Mouse (Mus musculus) layer of hippocampus, adult 2 months (tissue): ENCODE results near the gene Hjurp. TPM values are rescaled to one million over a fixed set of nuclear protein-coding genes. Genes with fewer than 3 reads are reported as not detected.

ENCODE experiments used
- DNase-seq, 2 experiments: peaks; one replicate each; pipeline ENCODE4 v3.0.0; 2022; ENCODE audit warnings: low spot score in 2 of 2
- H3K27ac ChIP-seq: fragments of 200-600 bp; 2 replicates; pipeline ENCODE4 v1.8.1; 2022
- H3K4me3 ChIP-seq: fragments of 200-600 bp; 2 replicates; pipeline ENCODE4 v1.8.1; 2022; ENCODE audit warnings: mild to moderate bottlenecking
- CTCF ChIP-seq: fragments of 200-600 bp; conservative IDR thresholded peaks from 2 replicates; pipeline ENCODE4 v1.8.1; 2022; ENCODE audit warnings: antibody characterized with exemption, mild to moderate bottlenecking, moderate library complexity
- total RNA-seq, 2 experiments: library from RNA; stranded (reverse); gene quantifications; 2 replicates each; pipeline ENCODE4 v1.2.3; 2021

The Hjurp gene
- total RNA-seq, 2 experiments from 2014 or later: 31.9 to 35.3 TPM

- DNase-seq: no peak
- TF ChIP-seq CTCF: no peak
- H3K4me3 ChIP-seq: no peak overlapping the region
- H3K27ac ChIP-seq: no peak overlapping the region
Observed at GRCm38 (mm10) chr1:88248658-88249057, 28.8 kb downstream of the Hjurp start.

GRCm38 (mm10) chr1:88247660-88248059 lies 29.8 kb downstream of the Hjurp start:
- no peak overlapping the region for H3K27ac ChIP-seq
- no peak for TF ChIP-seq CTCF
- H3K4me3 ChIP-seq: no peak overlapping the region
- DNase-seq: no peak

- Histone ChIP-seq H3K4me3 (no peak overlapping the region), H3K27ac (no peak overlapping the region)
- TF ChIP-seq CTCF: no peak
- no peak for DNase-seq
Observed at GRCm38 (mm10) chr1:88246386-88246785, 31.0 kb downstream of the Hjurp start.

DNA sequence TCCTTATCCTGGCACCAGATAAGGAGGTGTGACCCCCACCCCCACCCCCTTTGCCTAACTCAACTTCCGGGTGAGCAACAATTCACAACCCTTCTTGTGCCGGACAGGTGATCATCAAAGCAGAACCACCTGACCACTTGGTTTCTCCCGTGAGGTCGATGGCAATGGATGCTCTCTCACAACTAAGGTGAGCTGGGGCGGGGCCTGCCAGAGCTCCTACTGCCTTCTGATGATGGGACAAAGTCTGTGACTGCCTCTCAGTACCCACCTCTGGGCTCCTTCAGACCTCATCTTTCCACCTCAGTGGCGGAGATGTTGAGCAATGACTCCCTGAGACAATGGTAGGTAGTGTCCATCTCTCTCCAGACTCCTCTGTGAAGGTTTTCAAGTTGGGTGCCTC lies 31.6 kb downstream of the Hjurp start:
- no peak for DNase-seq
- no peak for TF ChIP-seq CTCF
- Histone ChIP-seq H3K4me3 (no peak overlapping the region), H3K27ac (no peak overlapping the region)

GRCm38 (mm10) chr1:88243861-88244260 lies 33.6 kb downstream of the Hjurp start:
- no peak for DNase-seq
- no peak for TF ChIP-seq CTCF
- Histone ChIP-seq H3K27ac (no peak overlapping the region), H3K4me3 (no peak overlapping the region)

DNA sequence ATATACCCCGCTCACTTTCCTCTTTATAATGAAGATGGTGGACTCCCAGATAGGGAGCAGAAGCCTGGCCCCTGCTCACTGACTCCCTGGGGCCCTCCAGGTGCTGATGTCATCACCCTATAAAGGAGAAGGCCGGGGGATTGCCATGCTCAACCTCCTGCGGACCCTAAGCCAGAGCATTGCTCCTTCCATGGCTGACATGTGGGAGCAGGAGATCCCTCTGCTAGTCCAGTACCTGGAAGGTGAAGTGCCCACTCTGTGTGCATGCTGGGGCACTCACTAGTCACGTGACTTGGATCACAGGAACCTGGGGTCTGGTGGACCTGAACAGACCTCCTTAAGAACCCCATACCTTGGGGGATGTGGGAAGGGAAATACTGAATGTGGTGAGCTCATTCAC lies 36.9 kb downstream of the Hjurp start:
- TF ChIP-seq CTCF: no peak
- DNase-seq: no peak
- no peak overlapping the region for H3K27ac ChIP-seq
- H3K4me3 ChIP-seq: no peak overlapping the region

DNA sequence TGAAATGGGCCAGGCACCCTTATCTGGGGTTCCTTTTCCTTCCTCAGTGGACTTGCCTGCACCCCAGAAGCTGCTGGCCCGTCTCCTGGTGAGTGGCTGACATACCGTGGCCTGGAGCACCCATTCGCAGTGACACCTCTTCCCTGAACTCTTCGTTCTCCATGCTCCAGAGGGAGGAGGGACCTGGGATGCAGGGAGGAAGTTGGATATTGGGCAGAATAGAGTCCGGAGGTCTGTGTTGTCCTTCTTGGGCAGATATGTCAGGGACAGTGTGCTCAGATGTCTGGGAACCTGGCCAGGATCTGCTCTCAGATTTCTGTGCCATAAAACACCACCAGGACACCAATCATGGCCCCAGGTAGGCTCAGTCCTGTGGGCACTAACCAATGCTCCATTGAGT lies 37.4 kb downstream of the Hjurp start:
- Histone ChIP-seq H3K4me3 (no peak overlapping the region), H3K27ac (no peak overlapping the region)
- no peak for DNase-seq
- TF ChIP-seq CTCF: no peak

GRCm38 (mm10) chr1:88238771-88239170 lies 38.7 kb downstream of the Hjurp start:
- no peak for TF ChIP-seq CTCF
- no peak overlapping the region for H3K27ac ChIP-seq
- H3K4me3 ChIP-seq: no peak overlapping the region
- no peak for DNase-seq

- TF ChIP-seq CTCF: no peak
- DNase-seq: no peak
- H3K27ac ChIP-seq: no peak overlapping the region
- H3K4me3 ChIP-seq: no peak overlapping the region
Observed at GRCm38 (mm10) chr1:88237311-88237710, 40.1 kb downstream of the Hjurp start.

GRCm38 (mm10) chr1:88235894-88236415 lies 41.5 kb downstream of the Hjurp start:
- no peak for TF ChIP-seq CTCF

GRCm38 (mm10) chr1:88235046-88235893 lies 42.2 kb downstream of the Hjurp start:
- TF ChIP-seq CTCF: no peak
- no peak for DNase-seq

More at GRCm38 (mm10) chr1:88235894-88236415, 41.5 kb downstream of the Hjurp start:
- no peak for DNase-seq
- Histone ChIP-seq H3K27ac (no peak overlapping the region), H3K4me3 (no peak overlapping the region)

DNA sequence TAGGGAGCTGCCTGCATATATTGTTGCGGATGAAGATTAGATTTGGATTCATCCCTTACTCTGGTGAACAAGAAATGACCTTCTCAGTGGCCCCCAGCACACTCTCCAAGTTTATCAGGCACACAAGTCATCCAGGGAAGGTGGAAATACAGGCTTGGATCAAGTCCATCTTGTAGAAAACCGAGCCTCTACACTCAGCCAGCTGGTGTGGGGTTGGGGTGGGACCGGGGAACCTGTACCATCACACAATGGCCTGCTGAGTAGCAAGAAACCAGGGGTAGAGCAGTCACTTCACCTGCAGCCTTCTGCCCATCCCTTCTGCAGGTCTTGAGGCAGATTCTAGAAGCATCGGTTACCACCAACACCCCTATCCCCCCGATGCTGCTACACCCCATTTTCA lies 42.8 kb downstream of the Hjurp start:
- Histone ChIP-seq H3K4me3 (no peak overlapping the region), H3K27ac (no peak overlapping the region)
- no peak for TF ChIP-seq CTCF
- no peak for DNase-seq

More at GRCm38 (mm10) chr1:88235046-88235893, 42.2 kb downstream of the Hjurp start:
- no peak overlapping the region for H3K4me3 ChIP-seq
- no peak overlapping the region for H3K27ac ChIP-seq

GRCm38 (mm10) chr1:88234248-88234610 lies 43.2 kb downstream of the Hjurp start:
- Histone ChIP-seq H3K27ac (no peak overlapping the region), H3K4me3 (no peak overlapping the region)
- no peak for DNase-seq
- TF ChIP-seq CTCF: no peak
